In the genomic region with DNA sequence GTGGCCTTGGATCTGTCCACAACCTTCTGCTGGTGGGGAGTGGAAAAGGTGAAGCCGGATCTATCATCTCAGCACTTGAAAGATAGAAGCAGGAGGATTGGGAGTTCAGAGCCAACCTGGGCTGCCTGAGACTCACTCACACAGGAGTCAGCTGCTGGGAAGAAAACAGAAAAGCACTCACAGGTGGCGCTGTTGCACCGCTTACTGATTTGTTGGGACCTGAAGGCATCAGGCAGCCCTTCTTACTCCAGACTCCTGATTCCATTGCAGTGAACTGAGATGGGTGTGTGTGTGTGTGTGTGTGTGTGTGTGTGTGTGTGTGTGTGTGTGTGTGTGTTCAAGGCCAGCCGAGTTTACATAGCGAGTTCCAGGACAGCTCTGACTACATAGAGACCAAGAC, we compare ENCODE assay signal across 9 mouse cellular contexts. TPM values are rescaled to one million over a fixed set of nuclear protein-coding genes. Genes with fewer than 3 reads are reported as not detected.
DNase-seq lines count a peak whose midpoint lies in the region; ATAC-seq and TF ChIP-seq lines count a peak whose summit lies in the region.
"Had no signal": no experiment of that assay in that cellular context is flagged by ENCODE, and none has a peak within 500 bp of the region (broad histone marks: within the 10 kb centered on the region; RNA-seq: fewer than 3 reads in every experiment).

No protein-coding gene starts in this region.

- no peak overlapping the region for H3K9ac ChIP-seq in midbrain, embryonic 14.5 days (replicated peaks; ENCODE audit: low read length)
- H3K9ac ChIP-seq: limb, embryonic 12.5 days had no signal

- H3K4me1 ChIP-seq in G1E (ENCODE audit: insufficient read depth, low read depth, low read length) = peaks cover 30% of the 10 kb centered on the region
- no peaks in the 10 kb centered on the region for H3K4me1 ChIP-seq in midbrain, embryonic 14.5 days (ENCODE audit: control insufficient read depth, insufficient read depth, low read length)
- H3K4me1 ChIP-seq: limb, embryonic 12.5 days had no signal

- DNase-seq in cerebellum, adult 18-20 months = peak; percentile 36 to 52
- DNase-seq in cerebellum, adult 9-11 months = no peak
- no peak for DNase-seq in G1E (ENCODE audit: low spot score)
- DNase-seq in cerebellum, postnatal 36 days = peak; percentile 55 to 57
- peak; percentile 37 to 63 for DNase-seq in gastrocnemius, postnatal 4 days (ENCODE audit: low spot score in 2 of 2)
- peak; percentile 68 to 71 for DNase-seq in layer of hippocampus, postnatal 36 days
- peak; percentile 58 for DNase-seq in midbrain, embryonic 14.5 days
- DNase-seq in splenic B cell, adult 2 months (ENCODE audit: low read depth, low spot score) = peak; percentile 89

- no peak for ATAC-seq in G1E (ENCODE audit: extremely low read depth, insufficient number of reproducible peaks, low FRiP score, poor library complexity, severe bottlenecking)
- no peak for ATAC-seq in midbrain, embryonic 14.5 days (ENCODE audit: low FRiP score, low TSS enrichment)

- no peak overlapping the region for H3K4me3 ChIP-seq in G1E (ENCODE audit: low read depth, low read length)
- no peak overlapping the region for H3K4me3 ChIP-seq in midbrain, embryonic 14.5 days (replicated peaks; ENCODE audit: low read depth, low read length)
- H3K4me3 ChIP-seq: limb, embryonic 12.5 days had no signal

- TF ChIP-seq CTCF in G1E (IDR thresholded peaks at IDR 0.05; ENCODE audit: low read depth, low read length) = 0 out of 2 replicates have a peak, but pooled peaks have one; percentile 7

- H3K27ac ChIP-seq in midbrain, embryonic 14.5 days (replicated peaks; ENCODE audit: low read depth, low read length) = no peak overlapping the region
- H3K27ac ChIP-seq: limb, embryonic 12.5 days had no signal

- H3K9me3 ChIP-seq in G1E (replicated peaks) = no peaks in the 10 kb centered on the region
- no peaks in the 10 kb centered on the region for H3K9me3 ChIP-seq in midbrain, embryonic 14.5 days (ENCODE audit: control insufficient read depth, low read length)
- H3K9me3 ChIP-seq: limb, embryonic 12.5 days had no signal

- H3K36me3 ChIP-seq in G1E (replicated peaks) = peaks cover 92% of the 10 kb centered on the region
- peaks cover 66% of the 10 kb centered on the region for H3K36me3 ChIP-seq in midbrain, embryonic 14.5 days (ENCODE audit: control insufficient read depth, insufficient read depth, low read length)
- H3K36me3 ChIP-seq in splenic B cell, adult 2 months (ENCODE audit: control insufficient read depth, insufficient read depth, low read length, poor library complexity, severe bottlenecking) = peaks cover 6% of the 10 kb centered on the region

- H3K4me2 ChIP-seq in midbrain, embryonic 14.5 days (ENCODE audit: low read length) = no peak overlapping the region
- H3K4me2 ChIP-seq: limb, embryonic 12.5 days had no signal

- WGBS in midbrain, embryonic 14.5 days = 90% methylated on average over 5 of the region's 5 CpGs

- H3K27me3 ChIP-seq in G1E (ENCODE audit: insufficient read depth, low read length) = no peaks in the 10 kb centered on the region
- no peaks in the 10 kb centered on the region for H3K27me3 ChIP-seq in midbrain, embryonic 14.5 days (ENCODE audit: control insufficient read depth, insufficient read depth, low read length)
- H3K27me3 ChIP-seq in splenic B cell, adult 2 months (ENCODE audit: control insufficient read depth, insufficient read depth, low read length, poor library complexity, severe bottlenecking) = no peaks in the 10 kb centered on the region
- H3K27me3 ChIP-seq: limb, embryonic 12.5 days had no signal

RNA-seq across cellular contexts. Expression of gene Rpa2, which starts 8.6 kb away (rescaled TPM):
- total RNA-seq in G1E (2014; fragmentation: Nextera tagmentation) = 48.8 and 56.5 TPM in 2 replicates
- total RNA-seq in G1E (2017) = 76.3 and 83.1 TPM in 2 replicates
- polyA plus RNA-seq in G1E (2012) = 109 and 132 TPM in 2 replicates
- 10 to 100 TPM; 25.0 to 25.9 TPM for total RNA-seq in gastrocnemius, postnatal 4 days (2021)
- total RNA-seq in layer of hippocampus, postnatal 36 days (2021) = 10 to 100 TPM; 12.8 to 13.5 TPM
- 34.1 and 38.1 TPM in 2 replicates for polyA plus RNA-seq in midbrain, embryonic 14.5 days (2014; fragmentation: Nextera tagmentation; extraction: Ambion mirVana)

RNA-seq across cellular contexts. Expression of gene Themis2, which starts 19.4 kb away (rescaled TPM):
- total RNA-seq in G1E (2014; fragmentation: Nextera tagmentation) (0.38 TPM in 1 of 2 replicates, not detected in the other), G1E (2017) (0.29 and 0.55 TPM in 2 replicates)
- polyA plus RNA-seq in G1E (2012) = 0.16 and 0.32 TPM in 2 replicates
- 1 to 10 TPM; 3.2 to 3.4 TPM for total RNA-seq in gastrocnemius, postnatal 4 days (2021)
- total RNA-seq in layer of hippocampus, postnatal 36 days (2021) = under 1 TPM; 0.66 to 0.82 TPM
- polyA plus RNA-seq in midbrain, embryonic 14.5 days (2014; fragmentation: Nextera tagmentation; extraction: Ambion mirVana) = 0.09 and 1.6 TPM in 2 replicates

RNA-seq across cellular contexts. Expression of gene Smpdl3b, which starts 19.7 kb away (rescaled TPM):
- total RNA-seq in G1E (2014; fragmentation: Nextera tagmentation) (not detected in 2 replicates), G1E (2017) (0.23 and 0.33 TPM in 2 replicates)
- polyA plus RNA-seq in G1E (2012) = 0.04 and 0.08 TPM in 2 replicates
- total RNA-seq in gastrocnemius, postnatal 4 days (2021) = 1 to 10 TPM; 2.3 to 2.6 TPM
- 1 to 10 TPM; 3.1 to 3.6 TPM for total RNA-seq in layer of hippocampus, postnatal 36 days (2021)
- 0.35 and 0.54 TPM in 2 replicates for polyA plus RNA-seq in midbrain, embryonic 14.5 days (2014; fragmentation: Nextera tagmentation; extraction: Ambion mirVana)

RNA-seq across cellular contexts. Expression of gene Xkr8, which starts 44.4 kb away (rescaled TPM):
- total RNA-seq in G1E (2014; fragmentation: Nextera tagmentation) (0.75 and 1.2 TPM in 2 replicates), G1E (2017) (1.6 and 5.1 TPM in 2 replicates)
- 0.17 and 0.46 TPM in 2 replicates for polyA plus RNA-seq in G1E (2012)
- total RNA-seq in gastrocnemius, postnatal 4 days (2021) = 1 to 10 TPM; 2.8 to 5.3 TPM
- total RNA-seq in layer of hippocampus, postnatal 36 days (2021) = 1 to 10 TPM; 2.3 to 5.5 TPM
- 5.2 and 5.6 TPM in 2 replicates for polyA plus RNA-seq in midbrain, embryonic 14.5 days (2014; fragmentation: Nextera tagmentation; extraction: Ambion mirVana)

Comparison
In these comparisons a context has a peak if more than half of its experiments do, and no peak if none do; other contexts are left out.
1. DNase-seq: peak in cerebellum, adult 18-20 months (2 of 2), cerebellum, postnatal 36 days (2 of 2), gastrocnemius, postnatal 4 days (2 of 2), layer of hippocampus, postnatal 36 days (2 of 2), midbrain, embryonic 14.5 days (single experiment) and splenic B cell, adult 2 months (single experiment); none in cerebellum, adult 9-11 months (single experiment) and G1E (single experiment).